Mouse (Mus musculus): ENCODE results near the gene Tcf25.
"Not testable (repeated sequence)": the region's sequence is repeated elsewhere in the genome, so short reads cannot be mapped to it uniquely, and the experiment has no call there.

Tcf25 gene

GRCm38 (mm10) chr8:123411781-123412327 lies 38.3 kb downstream of the Tcf25 start:
- DNase-seq, result peak; percentile 66

DNA sequence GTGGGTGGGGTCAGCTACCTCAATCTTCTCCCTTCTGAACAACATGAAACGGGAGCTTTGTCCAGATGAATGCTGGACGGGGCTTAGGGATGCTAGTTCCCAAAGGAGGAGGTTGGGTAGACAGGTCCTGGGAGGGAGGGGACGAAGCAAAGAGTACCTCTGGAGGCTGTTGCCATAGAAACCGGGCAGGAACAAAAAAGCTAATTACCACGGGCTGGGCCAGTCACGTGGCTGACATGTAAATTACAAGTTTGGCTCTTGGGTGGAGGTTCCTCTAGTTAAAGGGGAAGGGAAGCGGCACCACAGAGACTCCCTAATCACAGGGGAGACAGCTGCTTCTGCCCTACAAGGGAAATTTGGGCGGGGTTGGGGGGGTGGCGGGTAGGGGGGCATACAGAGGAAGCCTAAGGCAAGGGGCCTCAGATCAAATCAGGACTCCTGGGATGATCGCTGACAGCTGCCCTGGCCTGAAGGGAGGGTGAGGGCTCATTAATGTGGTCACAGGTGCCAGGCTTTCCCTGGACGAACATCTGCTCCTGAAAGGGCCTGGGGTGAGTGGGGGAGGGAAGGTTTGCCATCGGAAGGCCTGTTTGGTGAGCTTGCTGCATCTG lies 39.1 kb downstream of the Tcf25 start:
- peak; percentile 61 for DNase-seq

- DNase-seq, result no peak
These were observed 40.7 kb downstream of the Tcf25 start for GRCm38 (mm10) chr8:123414255-123414654.

GRCm38 (mm10) chr8:123414997-123415696 lies 41.6 kb downstream of the Tcf25 start:
- not testable (repeated sequence) for DNase-seq

- no peak for DNase-seq
These were observed 42.7 kb downstream of the Tcf25 start for GRCm38 (mm10) chr8:123415967-123416943.

- DNase-seq, result no peak
These were observed 43.5 kb downstream of the Tcf25 start for GRCm38 (mm10) chr8:123416944-123417555.

- no peak for DNase-seq
These were observed 46.2 kb downstream of the Tcf25 start for GRCm38 (mm10) chr8:123419711-123420110.

GRCm38 (mm10) chr8:123420525-123421281 lies 47.1 kb downstream of the Tcf25 start:
- DNase-seq, result no peak

DNA sequence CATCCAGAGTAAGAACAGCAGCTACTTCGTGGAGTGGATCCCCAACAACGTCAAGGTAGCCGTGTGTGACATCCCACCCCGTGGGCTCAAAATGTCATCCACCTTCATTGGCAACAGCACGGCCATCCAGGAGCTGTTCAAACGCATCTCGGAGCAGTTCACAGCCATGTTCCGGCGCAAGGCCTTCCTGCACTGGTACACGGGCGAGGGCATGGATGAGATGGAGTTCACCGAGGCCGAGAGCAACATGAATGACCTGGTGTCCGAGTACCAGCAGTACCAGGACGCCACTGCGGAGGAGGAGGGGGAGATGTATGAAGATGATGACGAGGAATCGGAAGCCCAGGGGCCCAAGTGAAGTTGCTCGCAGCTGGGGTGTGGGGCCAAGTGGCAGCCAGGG lies 47.8 kb downstream of the Tcf25 start:
- no peak for DNase-seq

GRCm38 (mm10) chr8:123422056-123422780 lies 48.7 kb downstream of the Tcf25 start:
- DNase-seq, result peak; percentile 73

DNA sequence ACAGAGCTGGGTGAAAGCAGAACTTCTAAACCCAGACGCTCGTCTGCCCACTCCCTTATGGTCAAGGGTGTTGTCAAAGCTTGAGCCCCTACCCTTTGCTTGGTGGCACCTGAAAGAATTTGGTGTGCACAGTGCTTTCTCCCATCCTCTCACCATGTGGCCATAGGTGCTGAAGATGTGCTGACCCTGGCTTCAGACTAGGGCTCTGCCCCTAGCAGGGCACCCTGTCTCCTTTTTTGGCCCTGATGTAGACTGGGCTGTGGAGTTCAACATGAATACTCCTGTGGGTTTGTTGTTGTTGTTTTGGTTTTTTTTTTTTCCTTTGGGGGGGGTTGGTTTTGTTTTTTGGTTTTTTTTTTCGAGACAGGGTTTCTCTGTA lies 49.2 kb downstream of the Tcf25 start:
- DNase-seq, result no peak

GRCm38 (mm10) chr8:123423441-123423840 lies 49.9 kb downstream of the Tcf25 start, which contains the start of gene Def8:
Gene Def8, plus strand, starts transcription at chr8:123423527.
- no peak for DNase-seq

DNA sequence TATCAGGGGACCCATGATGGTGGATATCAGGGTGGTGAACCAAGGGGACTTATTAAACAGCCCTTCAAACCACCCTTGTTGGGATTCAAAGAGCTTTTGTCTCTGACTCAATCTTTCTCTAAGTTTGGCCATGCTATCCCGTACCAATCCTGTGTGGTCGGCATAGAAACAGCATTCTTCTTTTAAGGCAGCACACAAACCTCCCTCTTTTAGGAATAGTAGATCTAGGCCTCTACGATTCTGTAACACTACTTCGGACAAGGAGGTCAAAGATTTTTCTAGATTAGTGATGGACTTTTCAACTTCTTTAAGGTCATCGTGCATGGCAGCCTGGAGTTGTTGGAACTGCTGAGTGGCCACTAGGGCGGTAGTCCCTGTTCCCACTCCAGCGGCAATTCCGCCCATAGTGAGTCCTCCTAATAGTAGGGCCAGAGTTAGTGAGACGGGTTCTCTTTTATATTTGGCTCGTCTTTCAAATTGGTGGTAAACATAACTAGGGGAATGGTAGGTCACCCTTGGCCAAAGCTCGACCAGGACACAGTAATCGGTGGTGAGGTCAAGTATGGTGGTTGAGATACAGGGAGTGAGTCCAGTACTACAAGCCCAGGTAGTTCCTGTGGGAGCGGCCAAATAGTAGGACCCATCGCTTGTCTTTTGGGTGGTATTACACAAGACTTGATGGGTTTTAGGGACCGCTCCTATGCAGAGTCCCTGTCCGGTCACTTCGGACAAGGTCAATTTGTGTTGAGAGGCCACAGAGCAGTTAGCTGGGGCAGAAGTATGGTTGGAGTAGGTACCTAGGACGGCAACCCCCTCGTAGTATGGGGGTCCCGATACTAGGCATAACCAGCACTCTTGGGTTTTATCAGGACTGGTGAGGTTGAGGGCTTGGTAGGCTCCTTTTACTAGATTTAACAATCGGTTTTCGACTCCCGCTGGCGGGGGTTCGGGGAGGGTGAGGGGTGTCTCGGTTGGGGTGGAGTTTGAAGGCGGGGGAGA lies 53.3 kb downstream of the Tcf25 start:
- no peak for DNase-seq

- no peak for DNase-seq
These were observed 54.2 kb downstream of the Tcf25 start for GRCm38 (mm10) chr8:123427639-123428275.

DNA sequence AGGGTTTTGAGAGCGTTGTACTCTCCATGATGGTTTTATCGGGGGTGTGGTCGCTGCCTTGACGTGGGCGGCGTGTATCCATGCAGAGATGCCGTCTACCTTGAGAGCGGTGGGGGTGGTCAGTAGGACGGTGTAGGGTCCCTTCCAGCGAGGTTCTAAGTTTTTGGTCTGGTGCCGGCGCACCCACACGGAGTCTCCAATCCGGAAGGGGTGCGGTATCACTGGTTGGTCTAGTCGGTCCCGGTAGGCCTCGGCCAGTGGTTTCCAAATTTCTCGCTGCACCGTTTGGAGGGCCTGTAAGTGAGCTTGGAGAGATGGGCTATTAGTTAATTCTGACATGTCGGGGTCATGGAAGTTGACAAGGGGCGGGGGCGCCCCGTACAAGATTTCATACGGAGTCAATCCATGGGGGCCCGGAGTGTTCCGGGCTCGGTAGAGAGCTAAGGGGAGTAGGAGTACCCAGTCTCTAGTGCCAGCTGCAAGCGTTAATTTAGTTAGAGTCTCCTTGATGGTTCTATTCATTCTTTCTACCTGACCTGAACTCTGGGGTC lies 54.9 kb downstream of the Tcf25 start:
- no peak for DNase-seq

DNA sequence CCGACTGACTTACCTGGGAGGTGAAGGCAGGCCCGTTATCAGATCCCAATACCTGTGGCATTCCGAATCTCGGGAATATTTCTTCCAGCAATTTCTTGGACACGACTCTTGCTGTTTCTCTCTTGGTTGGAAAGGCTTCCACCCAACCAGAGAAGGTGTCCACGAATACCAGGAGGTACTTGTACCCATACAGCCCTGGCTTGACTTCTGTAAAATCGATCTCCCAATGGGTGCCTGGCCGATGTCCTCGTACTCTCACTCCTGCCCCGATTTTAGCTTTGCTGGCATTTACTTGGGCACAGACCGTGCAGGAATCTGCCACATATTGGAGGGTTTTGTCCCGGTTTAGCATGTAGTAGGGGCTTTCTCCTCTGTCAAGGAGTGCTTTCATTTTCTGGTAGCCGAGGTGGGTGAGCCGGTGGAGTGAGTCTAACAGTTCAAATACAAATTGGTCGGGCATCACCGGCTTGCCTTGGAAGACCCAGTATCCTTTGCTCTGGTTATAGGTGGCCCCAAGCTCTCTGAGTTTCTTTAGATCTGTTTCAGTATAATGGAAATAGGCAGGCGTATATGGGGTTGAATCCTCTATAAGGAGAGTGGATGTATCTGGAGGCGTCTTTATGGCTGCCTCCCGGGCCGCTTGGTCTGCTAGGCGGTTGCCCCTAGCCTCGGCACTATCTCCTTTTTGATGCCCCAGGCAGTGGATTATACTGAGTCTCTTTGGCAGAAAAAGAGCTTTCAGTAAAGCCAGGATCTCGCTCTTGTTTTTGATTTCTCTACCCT lies 55.6 kb downstream of the Tcf25 start:
- DNase-seq, result no peak

DNA sequence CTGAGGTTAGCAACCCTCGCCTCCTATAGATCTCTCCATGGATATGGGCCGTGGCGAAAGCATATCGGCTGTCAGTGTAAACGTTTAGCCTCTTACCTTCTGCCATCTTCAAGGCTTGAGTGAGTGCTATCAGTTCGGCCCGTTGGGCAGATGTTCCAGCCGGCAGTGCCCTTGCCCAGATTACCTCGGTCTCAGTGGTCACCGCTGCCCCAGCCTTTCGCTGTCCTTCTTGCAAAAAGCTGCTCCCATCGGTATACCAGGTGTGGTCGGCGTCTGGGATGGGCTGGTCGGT lies 56.1 kb downstream of the Tcf25 start:
- not testable (repeated sequence) for DNase-seq

- not testable (repeated sequence) for DNase-seq
These were observed 57.4 kb downstream of the Tcf25 start for GRCm38 (mm10) chr8:123430936-123431335.
